In genomic region chr12:80247067-80247466, GRCm38 (mm10) we compare ENCODE assay signal across 13 mouse cellular contexts. TPM values are rescaled to one million over a fixed set of nuclear protein-coding genes. Genes with fewer than 3 reads are reported as not detected.
DNase-seq lines count a peak whose midpoint lies in the region; ATAC-seq and TF ChIP-seq lines count a peak whose summit lies in the region.
"Had no signal": no experiment of that assay in that cellular context is flagged by ENCODE, and none has a peak within 500 bp of the region (broad histone marks: within the 10 kb centered on the region; RNA-seq: fewer than 3 reads in every experiment).

No protein-coding gene starts in this region.

- intact Hi-C loops in heart, adult 2 months (cut with DNase I): loop anchor here (2.0 kb wide), 1 partner anchor 16 kb away; no protein-coding TSS in a partner anchor
- intact Hi-C loops in heart, postnatal 25 days (cut with DNase I): loop anchor here (2.0 to 5.0 kb wide), 3 partner anchors 16 to 75 kb away; no protein-coding TSS in a partner anchor

- no peak overlapping the region for H3K4me2 ChIP-seq in lung, embryonic 15.5 days
- no peak overlapping the region for H3K4me2 ChIP-seq in forebrain, embryonic 16.5 days (ENCODE audit: low read length)
- H3K4me2 ChIP-seq: hindbrain, embryonic 13.5 days; limb, embryonic 13.5 days; neural tube, embryonic 15.5 days had no signal

- no peak overlapping the region for H3K9ac ChIP-seq in heart, adult 2 months (ENCODE audit: low read depth, low read length)
- no peak overlapping the region for H3K9ac ChIP-seq in lung, embryonic 15.5 days
- H3K9ac ChIP-seq in forebrain, embryonic 16.5 days (replicated peaks; ENCODE audit: low read depth, low read length): no peak overlapping the region
- H3K9ac ChIP-seq: hindbrain, embryonic 13.5 days; limb, embryonic 13.5 days; neural tube, embryonic 15.5 days had no signal

- 0 out of 2 replicates have a peak overlapping the region, but pooled peaks have one; percentile 15 for H3K27ac ChIP-seq in heart, adult 2 months
- H3K27ac ChIP-seq in lung, embryonic 15.5 days: peak overlapping the region; percentile 30; the same call in 1 of the 2 replicates
- H3K27ac ChIP-seq in forebrain, embryonic 16.5 days (ENCODE audit: low read length): no peak overlapping the region
- H3K27ac ChIP-seq: hindbrain, embryonic 13.5 days; limb, embryonic 13.5 days; neural tube, embryonic 15.5 days had no signal

- TF ChIP-seq POLR2A in heart, adult 2 months (IDR thresholded peaks at IDR 0.05; ENCODE audit: insufficient read depth, low read depth, low read length): no peak

- WGBS in heart, adult 2 months: 13% methylated on average over 5 of the region's 5 CpGs
- 36% methylated on average over 5 of the region's 5 CpGs for WGBS in lung, embryonic 15.5 days
- 57% methylated on average over 5 of the region's 5 CpGs for WGBS in forebrain, embryonic 16.5 days

- peaks cover 28% of the 10 kb centered on the region for H3K4me1 ChIP-seq in heart, adult 2 months (ENCODE audit: control insufficient read depth, insufficient read depth, low read length)
- peaks cover 96% of the 10 kb centered on the region for H3K4me1 ChIP-seq in lung, embryonic 15.5 days
- peaks cover 2% of the 10 kb centered on the region; the same call in 1 of the 2 replicates for H3K4me1 ChIP-seq in forebrain, embryonic 16.5 days (replicated peaks; ENCODE audit: control insufficient read depth, insufficient read depth, low read length)

- peak; percentile 77 for ATAC-seq in lung, embryonic 15.5 days (ENCODE audit: borderline replicate concordance, extremely low read depth, low FRiP score, low TSS enrichment)
- ATAC-seq in forebrain, embryonic 16.5 days: no peak

- H3K36me3 ChIP-seq in heart, adult 2 months (ENCODE audit: control insufficient read depth, insufficient read depth, low read length): no peaks in the 10 kb centered on the region
- no peaks in the 10 kb centered on the region for H3K36me3 ChIP-seq in lung, embryonic 15.5 days
- no peaks in the 10 kb centered on the region for H3K36me3 ChIP-seq in forebrain, embryonic 16.5 days (ENCODE audit: control insufficient read depth, insufficient read depth)
- H3K36me3 ChIP-seq: hindbrain, embryonic 13.5 days; neural tube, embryonic 15.5 days had no signal

- no peak overlapping the region for H3K4me3 ChIP-seq in heart, adult 2 months
- no peak overlapping the region for H3K4me3 ChIP-seq in lung, embryonic 15.5 days
- H3K4me3 ChIP-seq in forebrain, embryonic 16.5 days (replicated peaks; ENCODE audit: low read length): no peak overlapping the region
- H3K4me3 ChIP-seq: erythroblast, embryonic 14.5 days; hindbrain, embryonic 13.5 days; limb, embryonic 13.5 days; neural tube, embryonic 15.5 days had no signal

- no peak for TF ChIP-seq EP300 in heart, adult 2 months (IDR thresholded peaks at IDR 0.05; ENCODE audit: insufficient read depth, low read depth, low read length)

- H3K9me3 ChIP-seq in lung, embryonic 15.5 days: no peaks in the 10 kb centered on the region
- H3K9me3 ChIP-seq in forebrain, embryonic 16.5 days (ENCODE audit: control insufficient read depth, low read length): no peaks in the 10 kb centered on the region
- H3K9me3 ChIP-seq: hindbrain, embryonic 13.5 days; limb, embryonic 13.5 days; neural tube, embryonic 15.5 days had no signal

- H3K79me2 ChIP-seq in heart, adult 2 months (replicated peaks; ENCODE audit: control insufficient read depth, insufficient read depth, low read length): peaks cover 2% of the 10 kb centered on the region

- TF ChIP-seq CTCF in heart, adult 2 months (IDR thresholded peaks at IDR 0.05): no peak

- no peaks in the 10 kb centered on the region for H3K27me3 ChIP-seq in heart, adult 2 months (ENCODE audit: control insufficient read depth, insufficient read depth, low read length)
- no peaks in the 10 kb centered on the region for H3K27me3 ChIP-seq in lung, embryonic 15.5 days
- no peaks in the 10 kb centered on the region for H3K27me3 ChIP-seq in forebrain, embryonic 16.5 days (replicated peaks; ENCODE audit: control insufficient read depth, insufficient read depth, low read length)
- H3K27me3 ChIP-seq: hindbrain, embryonic 13.5 days; limb, embryonic 13.5 days; neural tube, embryonic 15.5 days had no signal

- DNase-seq in heart, adult 2 months: peak in 1 of 2 experiments; percentile 64
- DNase-seq in heart, postnatal 25 days (ENCODE audit: low spot score): no peak
- DNase-seq in lung, postnatal 36 days: no peak
- DNase-seq in heart, adult 9 months (ENCODE audit: low spot score in 2 of 2): peak; percentile 39 to 51
- DNase-seq in skeletal muscle tissue, adult 2 months (ENCODE audit: low read depth, low spot score): peak; percentile 45
- no peak for DNase-seq in right cerebral cortex, adult 2 months (ENCODE audit: low spot score in 2 of 2)
- DNase-seq: cerebellum, adult 2 months had no signal

RNA-seq across cellular contexts. Expression of gene Actn1, which starts 13.1 kb away (rescaled TPM):
- 10 to 100 TPM; 30.6 to 31.7 TPM for total RNA-seq in heart, adult 2 months (2021)
- polyA plus RNA-seq in heart, adult 2 months (2012; rRNA removed): 29.0 and 31.1 TPM in 2 replicates
- total RNA-seq in heart, postnatal 25 days (2021): 10 to 100 TPM; 33.9 to 38.3 TPM
- 53.4 and 57.3 TPM in 2 replicates for polyA plus RNA-seq in lung, embryonic 15.5 days (2015; fragmentation: Nextera tagmentation; extraction: Ambion mirVana)
- 8.9 and 11.0 TPM in 2 replicates for polyA plus RNA-seq in forebrain, embryonic 16.5 days (2015; fragmentation: Nextera tagmentation; extraction: Ambion mirVana)

Comparison
In these comparisons a context has a peak if more than half of its experiments do, and no peak if none do; other contexts are left out.
1. DNase-seq: peak in heart, adult 9 months (2 of 2) and skeletal muscle tissue, adult 2 months (single experiment); none in heart, postnatal 25 days (single experiment), lung, postnatal 36 days (single experiment) and right cerebral cortex, adult 2 months (0 of 2).